Mouse (Mus musculus) intestine, postnatal 0 days (tissue): ENCODE data around the gene Eif3l. TPM values are rescaled to one million over a fixed set of nuclear protein-coding genes. Genes with fewer than 3 reads are reported as not detected.

Experiments used
- ATAC-seq: fragments of 200-750 bp; cut with Nextera tagmentation; 2 replicates; pipeline ENCODE4 v1.8.0; 2017; ENCODE audit warnings: mild to moderate bottlenecking, moderate TSS enrichment, moderate library complexity
- H3K27ac ChIP-seq: fragments of 300-500 bp; sonication (generic); 2 replicates; pipeline ENCODE4 v1.5.1; 2014; ENCODE audit warnings: mild to moderate bottlenecking, low read depth, low read length, moderate library complexity
- H3K27me3 ChIP-seq: fragments of 300-500 bp; sonication (generic); replicated peaks from 2 replicates; pipeline ENCODE4 v1.6.1; 2014; ENCODE audit warnings: low read length, mixed read lengths; ENCODE audit not compliant: control insufficient read depth, insufficient read depth
- H3K36me3 ChIP-seq: fragments of 300-500 bp; sonication (generic); 2 replicates; pipeline ENCODE4 v1.6.1; 2014; ENCODE audit warnings: mild to moderate bottlenecking, moderate library complexity; ENCODE audit not compliant: control insufficient read depth, insufficient read depth
- H3K4me1 ChIP-seq: fragments of 300-500 bp; sonication (generic); replicated peaks from 2 replicates; pipeline ENCODE4 v1.6.1; 2014; ENCODE audit warnings: antibody characterized with exemption, low read length, mixed read lengths; ENCODE audit not compliant: control insufficient read depth, insufficient read depth
- H3K4me2 ChIP-seq: fragments of 300-500 bp; sonication (generic); replicated peaks from 2 replicates; pipeline ENCODE4 v1.6.1; 2014; ENCODE audit warnings: low read depth, mild to moderate bottlenecking, moderate library complexity
- H3K4me3 ChIP-seq: fragments of 300-500 bp; sonication (generic); 2 replicates; pipeline ENCODE4 v1.5.1; 2014; ENCODE audit warnings: low read depth, low read length
- H3K9ac ChIP-seq: fragments of 300-500 bp; sonication (generic); 2 replicates; pipeline ENCODE4 v1.6.1; 2014; ENCODE audit warnings: mild to moderate bottlenecking, low read depth, low read length
- H3K9me3 ChIP-seq: fragments of 300-500 bp; sonication (generic); 2 replicates; pipeline ENCODE4 v1.6.1; 2016; ENCODE audit warnings: mixed run types; ENCODE audit not compliant: control insufficient read depth
- CTCF ChIP-seq: sonication (generic); IDR thresholded peaks from 2 replicates; pipeline ENCODE4 v1.5.1; 2016; ENCODE audit warnings: low read depth, mild to moderate bottlenecking, control low read depth, antibody characterized with exemption, moderate library complexity
- WGBS: fragments of 180-500 bp; shearing (Covaris S2); extraction: QIAGEN DNeasy Blood & Tissue Kit; methylation state at CpG from one replicate; pipeline ENCODE4 v1.1.7; 2014; 5-methylcytosine and 5-hydroxymethylcytosine counted together
- polyA plus RNA-seq: library from polyadenylated mRNA; unstranded; fragments of >200 nt; fragmentation: Nextera tagmentation; extraction: Ambion mirVana; gene quantifications from 2 replicates; pipeline ENCODE4 v1.2.1, GENCODE M21; 2015

Eif3l gene
- polyA plus RNA-seq, 1 experiment from 2014 or later: 97.0 TPM

GRCm38 (mm10) chr15:79109321-79109934 is 34.4 kb downstream of the Eif3l start:
- peaks cover 14% of the 10 kb centered on the region; the same call in 1 of the 2 replicates for H3K4me1 ChIP-seq
- H3K36me3 ChIP-seq: peaks cover 11% of the 10 kb centered on the region
- H3K27ac ChIP-seq: peak overlapping the region; percentile 84
- no peaks in the 10 kb centered on the region for H3K9me3 ChIP-seq
- H3K4me2 ChIP-seq: peak overlapping the region; percentile 96
- no peak for TF ChIP-seq CTCF
- peak overlapping the region; percentile 75 for H3K4me3 ChIP-seq
- ATAC-seq: peak; percentile 51
- no peaks in the 10 kb centered on the region for H3K27me3 ChIP-seq
- under 1% methylated on average over 46 of the region's 46 CpGs for WGBS
- peak overlapping the region; percentile 89 for H3K9ac ChIP-seq

- 26% methylated on average over 9 of the region's 9 CpGs for WGBS
- Histone ChIP-seq H3K4me2 (peak overlapping the region; percentile 96), H3K36me3 (peaks cover 17% of the 10 kb centered on the region), H3K9ac (peak overlapping the region; percentile 89; the same call in 1 of the 2 replicates), H3K4me3 (peak overlapping the region; percentile 75), H3K27me3 (no peaks in the 10 kb centered on the region), H3K9me3 (no peaks in the 10 kb centered on the region), H3K4me1 (peaks cover 14% of the 10 kb centered on the region; the same call in 1 of the 2 replicates), H3K27ac (no peak overlapping the region)
- no peak for ATAC-seq
- no peak for TF ChIP-seq CTCF
Observed at GRCm38 (mm10) chr15:79110031-79110430, 35.1 kb downstream of the Eif3l start.

- no peaks in the 10 kb centered on the region for H3K27me3 ChIP-seq
- peak overlapping the region; percentile 75 for H3K4me3 ChIP-seq
- H3K9ac ChIP-seq: peak overlapping the region; percentile 89; the same call in 1 of the 2 replicates
- peaks cover 14% of the 10 kb centered on the region; the same call in 1 of the 2 replicates for H3K4me1 ChIP-seq
- peaks cover 22% of the 10 kb centered on the region for H3K36me3 ChIP-seq
- no peak for ATAC-seq
- no peaks in the 10 kb centered on the region for H3K9me3 ChIP-seq
- H3K27ac ChIP-seq: no peak overlapping the region
- WGBS: 92% methylated on average over 2 of the region's 2 CpGs
- peak overlapping the region; percentile 96 for H3K4me2 ChIP-seq
- TF ChIP-seq CTCF: no peak
Observed at GRCm38 (mm10) chr15:79110528-79110927, 35.5 kb downstream of the Eif3l start.

GRCm38 (mm10) chr15:79111774-79112173 is 36.8 kb downstream of the Eif3l start:
- Histone ChIP-seq H3K36me3 (peaks cover 30% of the 10 kb centered on the region), H3K4me2 (0 out of 2 replicates have a peak overlapping the region, but pooled peaks have one; percentile 9), H3K4me3 (no peak overlapping the region), H3K4me1 (peaks cover 14% of the 10 kb centered on the region; the same call in 1 of the 2 replicates), H3K9me3 (no peaks in the 10 kb centered on the region), H3K27ac (no peak overlapping the region), H3K9ac (no peak overlapping the region), H3K27me3 (no peaks in the 10 kb centered on the region)
- WGBS: 64% methylated on average over 4 of the region's 4 CpGs
- TF ChIP-seq CTCF: no peak
- no peak for ATAC-seq

- no peak for TF ChIP-seq CTCF
- H3K9ac ChIP-seq: no peak overlapping the region
- 57% methylated on average over 5 of the region's 5 CpGs for WGBS
- no peak overlapping the region for H3K4me2 ChIP-seq
- H3K36me3 ChIP-seq: peaks cover 59% of the 10 kb centered on the region
- H3K9me3 ChIP-seq: no peaks in the 10 kb centered on the region
- 0 out of 2 replicates have a peak, but pooled peaks cover 4% of the 10 kb centered on the region for H3K4me1 ChIP-seq
- no peak overlapping the region for H3K27ac ChIP-seq
- H3K27me3 ChIP-seq: no peaks in the 10 kb centered on the region
- no peak overlapping the region for H3K4me3 ChIP-seq
- no peak for ATAC-seq
Observed at GRCm38 (mm10) chr15:79115276-79115675, 40.3 kb downstream of the Eif3l start.

- TF ChIP-seq CTCF: no peak
- WGBS: 85% methylated on average over 9 of the region's 9 CpGs
- no peaks in the 10 kb centered on the region for H3K9me3 ChIP-seq
- no peak overlapping the region for H3K27ac ChIP-seq
- H3K4me2 ChIP-seq: no peak overlapping the region
- no peak overlapping the region for H3K4me3 ChIP-seq
- H3K27me3 ChIP-seq: no peaks in the 10 kb centered on the region
- H3K9ac ChIP-seq: no peak overlapping the region
- H3K36me3 ChIP-seq: peaks cover 84% of the 10 kb centered on the region
- no peaks in the 10 kb centered on the region for H3K4me1 ChIP-seq
- ATAC-seq: no peak
Observed at GRCm38 (mm10) chr15:79119491-79119890, 44.5 kb downstream of the Eif3l start.
